Mouse (Mus musculus) liver, embryonic 13.5 days (tissue): Measurements from ENCODE around the gene Rnf222. TPM values are rescaled to one million over a fixed set of nuclear protein-coding genes. Genes with fewer than 3 reads are reported as not detected.
A peak's percentile ranks its signal among the peaks of the same experiment; 100 is the strongest.

Experiments
- ATAC-seq: fragments of 200-750 bp; cut with Nextera tagmentation; 2 replicates; pipeline ENCODE4 v1.8.0; 2017; ENCODE audit warnings: low read depth, mild to moderate bottlenecking, moderate number of reproducible peaks, moderate library complexity
- DNase-seq: peaks from one replicate; pipeline ENCODE4 v3.0.0; 2022
- H3K27ac ChIP-seq: fragments of 300-500 bp; sonication (generic); 2 replicates; pipeline ENCODE4 v1.5.1; 2015; ENCODE audit warnings: moderate library complexity, mild to moderate bottlenecking, inconsistent platforms
- H3K27me3 ChIP-seq: fragments of 300-500 bp; sonication (generic); 2 replicates; pipeline ENCODE4 v1.6.1; 2015; ENCODE audit warnings: mild to moderate bottlenecking, inconsistent platforms
- H3K36me3 ChIP-seq: fragments of 300-500 bp; sonication (generic); 2 replicates; pipeline ENCODE4 v1.6.1; 2015; ENCODE audit warnings: mild to moderate bottlenecking, inconsistent platforms
- H3K4me1 ChIP-seq: fragments of 300-500 bp; sonication (generic); replicated peaks from 2 replicates; pipeline ENCODE4 v1.6.1; 2015; ENCODE audit warnings: inconsistent platforms
- H3K4me2 ChIP-seq: fragments of 300-500 bp; sonication (generic); 2 replicates; pipeline ENCODE4 v1.6.1; 2015; ENCODE audit warnings: inconsistent platforms, mild to moderate bottlenecking, moderate library complexity
- H3K4me3 ChIP-seq: fragments of 300-500 bp; sonication (generic); replicated peaks from 2 replicates; pipeline ENCODE4 v1.5.1; 2015; ENCODE audit warnings: mild to moderate bottlenecking, inconsistent platforms
- H3K9ac ChIP-seq: fragments of 300-500 bp; sonication (generic); 2 replicates; pipeline ENCODE4 v1.6.1; 2015; ENCODE audit warnings: mild to moderate bottlenecking, inconsistent platforms
- H3K9me3 ChIP-seq: fragments of 300-500 bp; sonication (generic); replicated peaks from 2 replicates; pipeline ENCODE4 v1.6.1; 2016; ENCODE audit warnings: inconsistent platforms
- WGBS: fragments of 180-500 bp; shearing (Covaris S2); methylation state at CpG from one replicate; pipeline ENCODE4 v1.1.7; 2015; ENCODE audit not compliant: insufficient replicate concordance; 5-methylcytosine and 5-hydroxymethylcytosine counted together
- polyA plus RNA-seq: library from polyadenylated mRNA; unstranded; fragments of >200 nt; fragmentation: Nextera tagmentation; extraction: Ambion mirVana; gene quantifications from 2 replicates; pipeline ENCODE4 v1.2.1, GENCODE M21; 2015

Rnf222 gene
- polyA plus RNA-seq, 1 experiment from 2014 or later: 0.09 TPM

DNA sequence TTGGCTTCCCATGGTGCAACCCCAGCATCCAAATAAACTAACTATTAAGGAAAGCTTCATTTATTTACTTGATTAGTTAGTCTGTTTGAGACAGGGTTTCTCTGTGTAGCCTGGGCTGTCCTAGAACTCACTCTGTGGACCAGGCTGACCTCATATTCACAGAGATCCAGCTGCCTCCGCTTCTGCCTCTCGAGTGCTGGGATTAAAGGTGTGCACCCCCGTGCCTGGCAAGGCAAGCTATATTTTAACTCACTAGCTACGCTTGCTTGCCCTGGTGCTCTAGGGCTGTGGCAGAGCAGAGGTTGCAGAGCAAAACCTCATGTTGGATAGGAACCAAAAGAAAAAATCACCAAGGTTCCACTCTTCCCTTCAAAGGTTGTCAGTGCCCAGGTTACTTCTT is 52.2 kb downstream of the Rnf222 start:
- Histone ChIP-seq H3K9me3 (no peaks in the 10 kb centered on the region), H3K27me3 (no peaks in the 10 kb centered on the region), H3K9ac (peak overlapping the region; percentile 60; the same call in 1 of the 2 replicates), H3K27ac (no peak overlapping the region), H3K4me2 (peak overlapping the region; percentile 63), H3K36me3 (no peaks in the 10 kb centered on the region), H3K4me3 (peak overlapping the region; percentile 50), H3K4me1 (peaks cover 12% of the 10 kb centered on the region; the same call in 1 of the 2 replicates)
- ATAC-seq: no peak
- no peak for DNase-seq
- 58% methylated on average over 4 of the region's 4 CpGs for WGBS

GRCm38 (mm10) chr11:68942731-68943130 is 54.4 kb downstream of the Rnf222 start:
- Histone ChIP-seq H3K36me3 (no peaks in the 10 kb centered on the region), H3K27me3 (peaks cover 11% of the 10 kb centered on the region; the same call in 1 of the 2 replicates), H3K9ac (no peak overlapping the region), H3K4me3 (no peak overlapping the region), H3K27ac (no peak overlapping the region), H3K4me2 (no peak overlapping the region), H3K9me3 (no peaks in the 10 kb centered on the region), H3K4me1 (peaks cover 12% of the 10 kb centered on the region; the same call in 1 of the 2 replicates)
- WGBS: 69% methylated on average over 8 of the region's 8 CpGs
- ATAC-seq (no peak), DNase-seq (no peak)

DNA sequence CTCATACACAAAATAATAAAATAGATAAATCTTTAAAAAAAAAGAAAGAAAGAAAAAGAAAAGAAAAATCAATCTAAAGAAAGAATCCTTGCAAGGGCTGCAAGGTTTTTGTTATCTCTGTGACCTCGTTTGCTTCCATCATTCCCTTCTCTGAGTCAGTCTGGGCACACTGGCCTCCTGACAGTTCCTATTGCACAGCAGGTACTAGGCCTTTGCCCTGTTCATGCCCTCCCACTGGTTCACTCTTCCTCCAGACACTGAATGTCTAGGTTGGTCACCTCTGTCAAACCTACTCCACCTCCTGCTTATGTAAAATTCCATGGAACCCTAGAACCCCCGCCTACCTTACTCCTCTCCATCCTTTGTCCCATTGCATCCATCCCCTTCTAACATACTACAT is 56.9 kb downstream of the Rnf222 start:
- H3K4me2 ChIP-seq: no peak overlapping the region
- no peak overlapping the region for H3K9ac ChIP-seq
- WGBS: 53% methylated on average over 2 of the region's 2 CpGs
- ATAC-seq (no peak), DNase-seq (no peak)
- H3K4me3 ChIP-seq: no peak overlapping the region
- peaks cover 4% of the 10 kb centered on the region; the same call in 1 of the 2 replicates for H3K4me1 ChIP-seq
- no peak overlapping the region for H3K27ac ChIP-seq
- peaks cover 11% of the 10 kb centered on the region; the same call in 1 of the 2 replicates for H3K27me3 ChIP-seq
- no peaks in the 10 kb centered on the region for H3K9me3 ChIP-seq
- no peaks in the 10 kb centered on the region for H3K36me3 ChIP-seq

Other genes with a start within 250 kb of the Rnf222 start
- 18.5 and 21.5 TPM in 2 replicates for gene Myh10, start 197.0 kb upstream of the Rnf222 start, polyA plus RNA-seq
- gene Ndel1, start 16.7 kb upstream of the Rnf222 start, polyA plus RNA-seq: 35.5 and 40.0 TPM in 2 replicates
- 881 and 895 TPM in 2 replicates for gene Rpl26, start 13.0 kb downstream of the Rnf222 start, polyA plus RNA-seq
- not detected in 2 replicates for gene Odf4, start 38.5 kb downstream of the Rnf222 start, polyA plus RNA-seq
- 1.4 and 1.5 TPM in 2 replicates for gene Arhgef15, start 68.9 kb downstream of the Rnf222 start, polyA plus RNA-seq
- gene Slc25a35, start 79.6 kb downstream of the Rnf222 start, polyA plus RNA-seq: 0.47 and 0.57 TPM in 2 replicates
- gene Rangrf, start 86.6 kb downstream of the Rnf222 start, polyA plus RNA-seq: 52.4 and 53.5 TPM in 2 replicates
- gene Pfas, start 119.9 kb downstream of the Rnf222 start, polyA plus RNA-seq: 32.4 and 33.2 TPM in 2 replicates
- 16.9 and 20.3 TPM in 2 replicates for gene Ctc1, start 127.4 kb downstream of the Rnf222 start, polyA plus RNA-seq
- 116 and 123 TPM in 2 replicates for gene Aurkb, start 157.1 kb downstream of the Rnf222 start, polyA plus RNA-seq
- 3.5 TPM in 2 replicates for gene Borcs6, start 171.2 kb downstream of the Rnf222 start, polyA plus RNA-seq
- 30.8 and 31.7 TPM in 2 replicates for gene Tmem107, start 182.3 kb downstream of the Rnf222 start, polyA plus RNA-seq
- gene Vamp2, start 199.9 kb downstream of the Rnf222 start, polyA plus RNA-seq: 12.5 and 15.9 TPM in 2 replicates
- 1.9 TPM in 2 replicates for gene Per1, start 206.7 kb downstream of the Rnf222 start, polyA plus RNA-seq
- gene Hes7, start 231.9 kb downstream of the Rnf222 start, polyA plus RNA-seq: 0.17 and 0.18 TPM in 2 replicates
- gene 9130213A22Rik, start 234.0 kb downstream of the Rnf222 start, polyA plus RNA-seq: 0.09 TPM in 1 of 2 replicates, not detected in the other
- 0.06 TPM in 1 of 2 replicates, not detected in the other for gene Aloxe3, start 237.3 kb downstream of the Rnf222 start, polyA plus RNA-seq